Mouse (Mus musculus) ES-Bruce4 (cell line): ENCODE measurements around the gene Lmbr1.

Experiments used
- CTCF ChIP-seq: IDR thresholded peaks from one replicate; pipeline ENCODE4 v1.8.1; 2011; ENCODE audit warnings: low read depth, low read length
- EP300 ChIP-seq: IDR thresholded peaks from 2 replicates; pipeline ENCODE4 v1.6.1; 2011; ENCODE audit warnings: low read depth, low read length; ENCODE audit not compliant: insufficient read depth

- TF ChIP-seq EP300 (no peak), CTCF (no peak)
These were observed 126.7 kb downstream of the Lmbr1 start for GRCm38 (mm10) chr5:29251496-29251873.
